9 mouse cellular contexts compared by ENCODE assay signal in the genomic region with DNA sequence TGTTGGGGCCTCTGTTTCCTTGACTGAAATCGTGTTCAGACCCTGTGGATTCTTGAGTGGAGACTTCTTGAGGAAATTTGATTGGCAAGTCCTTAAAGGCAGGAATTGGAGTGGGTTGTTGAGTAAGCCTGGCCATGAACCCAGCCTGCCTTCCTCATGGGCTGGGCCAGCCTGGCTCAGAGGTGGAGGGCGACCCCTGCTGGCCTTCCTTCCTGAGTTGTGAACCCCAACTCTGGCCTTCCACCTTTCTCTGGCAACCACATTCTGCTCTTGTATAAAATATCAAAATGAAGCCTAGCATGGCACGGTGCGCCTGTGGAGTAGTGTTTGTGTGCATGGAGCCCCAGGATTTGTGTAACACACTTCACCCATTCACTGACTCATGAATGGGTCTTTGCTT. TPM values are rescaled to one million over a fixed set of nuclear protein-coding genes. Genes with fewer than 3 reads are reported as not detected.
DNase-seq lines count a peak whose midpoint lies in the region; ATAC-seq lines count a peak whose summit lies in the region.
"Had no signal": no experiment of that assay in that cellular context is flagged by ENCODE, and none has a peak within 500 bp of the region (broad histone marks: within the 10 kb centered on the region; RNA-seq: fewer than 3 reads in every experiment).

No protein-coding gene starts in this region.

- DNase-seq in cerebellum, adult 11-12 months, result peak; percentile 6
- DNase-seq in cerebellum, adult 11 months, result no peak
- peak; percentile 63 for DNase-seq in midbrain, embryonic 14.5 days
- DNase-seq in cerebellum, postnatal 25 days, result peak; percentile 37 to 67
- DNase-seq in limb, embryonic 10.5 days (ENCODE audit: low spot score), result peak; percentile 59
- DNase-seq in thymus, postnatal 14 days, result peak; percentile 66
- no peak for DNase-seq in layer of hippocampus, adult 11-12 months (ENCODE audit: low spot score)

- H3K9me3 ChIP-seq in midbrain, embryonic 14.5 days (ENCODE audit: control insufficient read depth, low read length), result no peaks in the 10 kb centered on the region
- H3K9me3 ChIP-seq in midbrain, embryonic 15.5 days, result no peaks in the 10 kb centered on the region
- no peaks in the 10 kb centered on the region for H3K9me3 ChIP-seq in limb, embryonic 10.5 days (replicated peaks)
- H3K9me3 ChIP-seq: liver, embryonic 15.5 days had no signal

- no peaks in the 10 kb centered on the region for H3K36me3 ChIP-seq in midbrain, embryonic 14.5 days (ENCODE audit: control insufficient read depth, insufficient read depth, low read length)
- no peaks in the 10 kb centered on the region for H3K36me3 ChIP-seq in midbrain, embryonic 15.5 days (replicated peaks)
- no peaks in the 10 kb centered on the region for H3K36me3 ChIP-seq in limb, embryonic 10.5 days
- H3K36me3 ChIP-seq: liver, embryonic 15.5 days had no signal

- no peaks in the 10 kb centered on the region for H3K27me3 ChIP-seq in midbrain, embryonic 14.5 days (ENCODE audit: control insufficient read depth, insufficient read depth, low read length)
- 0 out of 2 replicates have a peak, but pooled peaks cover 3% of the 10 kb centered on the region for H3K27me3 ChIP-seq in midbrain, embryonic 15.5 days (replicated peaks)
- H3K27me3 ChIP-seq in limb, embryonic 10.5 days (ENCODE audit: low read depth, poor library complexity, severe bottlenecking), result peaks cover 19% of the 10 kb centered on the region

- no peak overlapping the region for H3K4me2 ChIP-seq in midbrain, embryonic 14.5 days (ENCODE audit: low read length)
- no peak overlapping the region for H3K4me2 ChIP-seq in midbrain, embryonic 15.5 days
- H3K4me2 ChIP-seq: liver, embryonic 15.5 days had no signal

- no peak overlapping the region for H3K27ac ChIP-seq in midbrain, embryonic 14.5 days (replicated peaks; ENCODE audit: low read depth, low read length)
- H3K27ac ChIP-seq in midbrain, embryonic 15.5 days, result no peak overlapping the region
- peak overlapping the region; percentile 50; the same call in 1 of the 2 replicates for H3K27ac ChIP-seq in limb, embryonic 10.5 days
- H3K27ac ChIP-seq: liver, embryonic 15.5 days had no signal

- no peak overlapping the region for H3K9ac ChIP-seq in midbrain, embryonic 14.5 days (replicated peaks; ENCODE audit: low read length)
- no peak overlapping the region for H3K9ac ChIP-seq in midbrain, embryonic 15.5 days
- H3K9ac ChIP-seq: liver, embryonic 15.5 days had no signal

- H3K4me1 ChIP-seq in midbrain, embryonic 14.5 days (ENCODE audit: control insufficient read depth, insufficient read depth, low read length), result no peaks in the 10 kb centered on the region
- no peaks in the 10 kb centered on the region for H3K4me1 ChIP-seq in midbrain, embryonic 15.5 days
- H3K4me1 ChIP-seq in limb, embryonic 10.5 days, result peaks cover 20% of the 10 kb centered on the region
- H3K4me1 ChIP-seq: liver, embryonic 15.5 days had no signal

- WGBS in midbrain, embryonic 14.5 days, result 43% methylated on average over 4 of the region's 4 CpGs
- WGBS in midbrain, embryonic 15.5 days, result 46% methylated on average over 4 of the region's 4 CpGs
- WGBS in limb, embryonic 10.5 days, result 45% methylated on average over 4 of the region's 4 CpGs

- H3K4me3 ChIP-seq in midbrain, embryonic 14.5 days (replicated peaks; ENCODE audit: low read depth, low read length), result no peak overlapping the region
- H3K4me3 ChIP-seq in midbrain, embryonic 15.5 days, result no peak overlapping the region
- H3K4me3 ChIP-seq in limb, embryonic 10.5 days, result no peak overlapping the region
- H3K4me3 ChIP-seq: liver, embryonic 15.5 days had no signal

- no peak for ATAC-seq in midbrain, embryonic 14.5 days (ENCODE audit: low FRiP score, low TSS enrichment)
- ATAC-seq in midbrain, embryonic 15.5 days (replicated peaks), result no peak

RNA-seq across cellular contexts. Expression of a gene that starts 8.5 kb away (rescaled TPM):
- 0.08 and 0.22 TPM in 2 replicates for polyA plus RNA-seq in midbrain, embryonic 14.5 days (2014; fragmentation: Nextera tagmentation; extraction: Ambion mirVana)
- polyA plus RNA-seq in midbrain, embryonic 15.5 days (2015; fragmentation: Nextera tagmentation; extraction: Ambion mirVana), result 0.18 and 0.32 TPM in 2 replicates
- polyA plus RNA-seq in limb, embryonic 10.5 days (2016; fragmentation: Nextera tagmentation; extraction: Ambion mirVana), result 0.19 TPM in 1 of 2 replicates, not detected in the other

Comparison
In these comparisons a context has a peak if more than half of its experiments do, and no peak if none do; other contexts are left out.
1. DNase-seq: peak in cerebellum, adult 11-12 months (single experiment), midbrain, embryonic 14.5 days (single experiment), cerebellum, postnatal 25 days (2 of 2), limb, embryonic 10.5 days (single experiment) and thymus, postnatal 14 days (single experiment); none in cerebellum, adult 11 months (single experiment) and layer of hippocampus, adult 11-12 months (single experiment).